Mouse (Mus musculus): ENCODE data around the gene Tab1.

- no peak for TF ChIP-seq CTCF (IDR thresholded peaks at IDR 0.05; ENCODE audit: extremely low read depth, insufficient read depth, low read length)
- no peak for TF ChIP-seq POLR2A (IDR thresholded peaks at IDR 0.05; ENCODE audit: extremely low read depth, insufficient read depth, low read length)
Observed at GRCm38 (mm10) chr15:80192847-80193246, 59.9 kb downstream of the Tab1 start.

All from cortical plate, adult 2 months (tissue).